Mouse (Mus musculus) forebrain, embryonic 12.5 days (tissue): ENCODE measurements around the gene Ankrd63. TPM values are rescaled to one million over a fixed set of nuclear protein-coding genes. Genes with fewer than 3 reads are reported as not detected.
A peak's percentile ranks its signal among the peaks of the same experiment; 100 is the strongest.

Source experiments
- ATAC-seq: fragments of 200-750 bp; cut with Nextera tagmentation; 2 replicates; pipeline ENCODE4 v1.8.0; 2017; ENCODE audit warnings: moderate TSS enrichment; ENCODE audit not compliant: low FRiP score
- H3K27ac ChIP-seq: fragments of 300-500 bp; sonication (generic); 2 replicates; pipeline ENCODE4 v1.5.1; 2016; ENCODE audit warnings: mild to moderate bottlenecking
- H3K27me3 ChIP-seq: fragments of 300-500 bp; sonication (generic); 2 replicates; pipeline ENCODE4 v1.6.1; 2016; ENCODE audit warnings: mild to moderate bottlenecking
- H3K36me3 ChIP-seq: fragments of 300-500 bp; sonication (generic); replicated peaks from 2 replicates; pipeline ENCODE4 v1.6.1; 2016; ENCODE audit warnings: mild to moderate bottlenecking
- H3K4me1 ChIP-seq: fragments of 300-500 bp; sonication (generic); 2 replicates; pipeline ENCODE4 v1.6.1; 2016
- H3K4me2 ChIP-seq: fragments of 300-500 bp; sonication (generic); 2 replicates; pipeline ENCODE4 v1.6.1; 2016; ENCODE audit warnings: mild to moderate bottlenecking, moderate library complexity
- H3K4me3 ChIP-seq: fragments of 300-500 bp; sonication (generic); replicated peaks from 2 replicates; pipeline ENCODE4 v1.5.1; 2016; ENCODE audit warnings: mild to moderate bottlenecking
- H3K9ac ChIP-seq: fragments of 300-500 bp; sonication (generic); 2 replicates; pipeline ENCODE4 v1.6.1; 2016; ENCODE audit warnings: mild to moderate bottlenecking
- H3K9me3 ChIP-seq: fragments of 300-500 bp; sonication (generic); 2 replicates; pipeline ENCODE4 v1.6.1; 2016
- WGBS: fragments of 180-500 bp; shearing (Covaris S2); methylation state at CpG from one replicate; pipeline ENCODE4 v1.1.7; 2016; 5-methylcytosine and 5-hydroxymethylcytosine counted together
- polyA plus RNA-seq: library from polyadenylated mRNA; unstranded; fragments of >200 nt; fragmentation: Nextera tagmentation; extraction: Ambion mirVana; gene quantifications from 2 replicates; pipeline ENCODE4 v1.2.1, GENCODE M21; 2016

Ankrd63 gene
- polyA plus RNA-seq, 1 experiment from 2014 or later, result 0.04 TPM

GRCm38 (mm10) chr2:118716677-118717076 lies 12.9 kb upstream of the Ankrd63 start:
- Histone ChIP-seq H3K9ac (no peak overlapping the region), H3K9me3 (no peaks in the 10 kb centered on the region), H3K27ac (no peak overlapping the region), H3K4me1 (peaks cover 7% of the 10 kb centered on the region), H3K36me3 (no peaks in the 10 kb centered on the region), H3K27me3 (peaks cover 22% of the 10 kb centered on the region), H3K4me2 (no peak overlapping the region), H3K4me3 (no peak overlapping the region)
- WGBS, result 93% methylated on average over 5 of the region's 5 CpGs
- no peak for ATAC-seq

- Histone ChIP-seq H3K36me3 (no peaks in the 10 kb centered on the region), H3K4me3 (no peak overlapping the region), H3K27ac (no peak overlapping the region; the same call in 1 of the 2 replicates), H3K9ac (no peak overlapping the region), H3K9me3 (no peaks in the 10 kb centered on the region), H3K4me1 (peaks cover 18% of the 10 kb centered on the region), H3K27me3 (peaks cover 47% of the 10 kb centered on the region), H3K4me2 (peak overlapping the region; percentile 26)
- WGBS, result 25% methylated on average over 4 of the region's 4 CpGs
- ATAC-seq, result peak; percentile 43
Measured at GRCm38 (mm10) chr2:118714230-118714629, 10.5 kb upstream of the Ankrd63 start.

- peaks cover 18% of the 10 kb centered on the region for H3K4me1 ChIP-seq
- ATAC-seq, result no peak
- H3K27ac ChIP-seq, result no peak overlapping the region
- peaks cover 53% of the 10 kb centered on the region for H3K27me3 ChIP-seq
- H3K4me2 ChIP-seq, result no peak overlapping the region
- no peak overlapping the region for H3K9ac ChIP-seq
- H3K4me3 ChIP-seq, result no peak overlapping the region
- H3K9me3 ChIP-seq, result no peaks in the 10 kb centered on the region
- WGBS, result 87% methylated on average over 6 of the region's 6 CpGs
- H3K36me3 ChIP-seq, result no peaks in the 10 kb centered on the region
Measured at GRCm38 (mm10) chr2:118713631-118714030, 9.9 kb upstream of the Ankrd63 start.

DNA sequence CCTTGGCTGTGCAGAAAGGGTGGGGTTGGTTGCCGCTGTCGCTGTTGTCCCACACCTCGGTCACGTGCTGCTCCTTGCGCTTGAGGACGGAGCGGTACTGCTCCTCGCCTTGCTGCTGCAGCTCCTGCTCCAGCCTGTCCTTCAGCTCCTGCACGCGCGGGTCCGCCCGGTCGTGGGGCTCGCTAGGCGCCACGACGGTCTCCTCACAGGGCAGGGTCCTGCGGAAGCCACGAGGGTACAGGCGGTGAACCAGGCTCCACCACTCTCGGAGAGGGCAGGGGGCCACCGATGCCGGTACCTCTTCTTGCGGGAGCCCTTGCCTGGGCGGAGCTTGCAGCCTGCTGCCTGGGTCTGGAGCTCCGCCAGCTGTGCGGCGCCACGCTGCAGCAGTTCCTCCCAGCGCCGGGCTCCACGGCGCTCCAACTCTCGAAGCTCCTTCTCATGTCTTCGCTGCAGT lies 7.3 kb upstream of the Ankrd63 start:
- H3K27ac ChIP-seq, result no peak overlapping the region
- H3K36me3 ChIP-seq, result no peaks in the 10 kb centered on the region
- WGBS, result under 1% methylated on average over 36 of the region's 36 CpGs
- peak; percentile 77 for ATAC-seq
- peaks cover 78% of the 10 kb centered on the region for H3K27me3 ChIP-seq
- H3K4me2 ChIP-seq, result peak overlapping the region; percentile 87
- H3K9ac ChIP-seq, result peak overlapping the region; percentile 49
- H3K4me1 ChIP-seq, result peaks cover 28% of the 10 kb centered on the region
- peak overlapping the region; percentile 43 for H3K4me3 ChIP-seq
- no peaks in the 10 kb centered on the region for H3K9me3 ChIP-seq

GRCm38 (mm10) chr2:118709655-118710221 lies 6.0 kb upstream of the Ankrd63 start:
- Histone ChIP-seq H3K4me2 (no peak overlapping the region), H3K4me3 (no peak overlapping the region), H3K36me3 (no peaks in the 10 kb centered on the region), H3K27me3 (peaks cover 92% of the 10 kb centered on the region), H3K27ac (no peak overlapping the region), H3K9ac (no peak overlapping the region), H3K4me1 (peaks cover 28% of the 10 kb centered on the region), H3K9me3 (no peaks in the 10 kb centered on the region)
- WGBS, result 44% methylated on average over 4 of the region's 4 CpGs
- ATAC-seq, result no peak

DNA sequence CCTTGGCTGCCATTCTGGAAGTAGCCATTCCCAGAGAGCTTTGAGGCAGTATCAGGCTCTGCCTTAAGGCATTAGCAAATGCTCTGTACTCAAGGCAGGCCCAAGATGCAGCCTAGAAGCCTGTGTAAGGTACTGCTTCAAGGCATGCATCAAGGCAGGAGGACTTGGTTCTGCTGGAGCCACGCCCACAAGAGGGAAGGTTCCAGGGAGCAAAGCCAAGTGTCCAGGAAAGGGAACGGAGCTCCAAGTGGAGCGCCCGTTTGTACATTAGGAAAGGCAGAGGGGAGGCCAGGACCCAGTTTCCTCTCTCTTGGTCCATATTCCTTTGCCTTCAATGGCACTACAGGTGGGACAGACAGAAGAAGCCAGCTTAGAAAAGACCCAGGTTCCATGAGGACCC lies 4.7 kb upstream of the Ankrd63 start:
- 76% methylated on average over 4 of the region's 4 CpGs for WGBS
- H3K9me3 ChIP-seq, result no peaks in the 10 kb centered on the region
- peaks cover 100% of the 10 kb centered on the region for H3K27me3 ChIP-seq
- peaks cover 32% of the 10 kb centered on the region for H3K4me1 ChIP-seq
- H3K4me2 ChIP-seq, result no peak overlapping the region
- no peak overlapping the region for H3K4me3 ChIP-seq
- no peak for ATAC-seq
- no peak overlapping the region for H3K9ac ChIP-seq
- no peak overlapping the region for H3K27ac ChIP-seq
- H3K36me3 ChIP-seq, result no peaks in the 10 kb centered on the region

DNA sequence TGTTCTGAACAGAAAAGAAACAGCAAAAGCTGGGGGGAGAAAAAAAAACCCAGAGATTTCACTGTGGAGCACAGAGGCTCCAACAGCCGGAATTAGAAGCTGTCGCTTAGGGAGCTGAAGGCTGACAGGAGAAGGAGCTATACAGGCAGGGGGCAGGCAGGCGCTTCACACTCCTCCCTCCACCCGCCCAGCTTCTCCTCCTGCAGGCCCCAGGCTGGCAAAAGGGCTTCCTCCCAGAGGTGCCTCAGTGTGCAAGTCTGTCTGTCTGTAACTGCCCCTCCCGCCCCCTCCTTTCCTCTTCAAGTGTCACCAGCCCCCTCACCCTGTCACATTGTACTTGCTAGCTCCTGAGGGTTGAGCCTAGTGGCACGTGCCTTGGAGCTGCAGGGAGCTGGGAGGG lies 2.7 kb upstream of the Ankrd63 start:
- H3K4me2 ChIP-seq, result no peak overlapping the region
- ATAC-seq, result no peak
- H3K9ac ChIP-seq, result no peak overlapping the region
- H3K27me3 ChIP-seq, result peaks cover 100% of the 10 kb centered on the region
- 3% methylated on average over 6 of the region's 6 CpGs for WGBS
- no peaks in the 10 kb centered on the region for H3K9me3 ChIP-seq
- H3K4me3 ChIP-seq, result no peak overlapping the region
- H3K27ac ChIP-seq, result no peak overlapping the region
- no peaks in the 10 kb centered on the region for H3K36me3 ChIP-seq
- H3K4me1 ChIP-seq, result peaks cover 46% of the 10 kb centered on the region

DNA sequence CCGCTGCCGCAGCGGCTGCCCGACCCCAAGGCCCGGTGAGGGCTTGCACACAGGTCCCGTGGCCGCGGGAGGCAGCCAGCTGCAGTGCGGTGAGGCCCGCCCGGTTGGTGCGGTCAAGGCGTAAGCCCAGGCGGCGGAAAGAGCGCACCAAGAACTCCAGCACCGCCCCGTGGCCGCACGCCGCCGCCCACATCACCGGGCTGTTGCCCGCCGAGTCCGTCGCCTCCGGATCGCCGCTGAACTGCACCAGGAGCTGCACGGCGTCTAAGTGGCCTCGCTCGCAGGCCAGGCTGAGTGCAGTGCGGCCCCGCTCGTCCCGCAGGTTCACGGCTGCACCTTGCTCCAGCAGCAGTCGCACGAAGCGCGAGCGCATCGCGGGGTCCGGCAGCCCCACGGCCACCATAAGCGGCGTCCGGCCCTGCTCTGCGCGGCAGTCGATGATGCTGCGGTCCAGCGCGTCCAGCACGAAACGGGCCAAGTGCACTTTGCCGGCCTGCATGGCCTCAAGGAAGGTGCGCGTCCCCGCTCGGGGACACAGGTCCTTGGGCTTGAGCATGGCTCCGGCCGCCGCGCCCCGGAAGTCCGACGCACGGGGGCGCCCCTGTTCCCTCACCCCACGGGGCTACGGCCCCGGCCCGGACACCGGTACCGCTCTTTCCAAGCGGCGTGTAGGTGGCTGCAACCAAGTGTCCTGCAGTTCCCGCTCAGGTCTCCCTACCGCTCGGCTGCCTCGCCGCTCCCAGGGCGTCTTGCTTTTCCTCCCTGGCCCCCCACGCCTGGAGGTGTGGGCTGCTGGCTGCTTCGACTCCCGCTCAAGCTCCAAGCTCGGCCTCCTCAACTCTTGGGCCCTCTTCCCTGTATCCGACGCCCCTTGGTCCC lies 641 bp downstream of the Ankrd63 start:
- WGBS, result under 1% methylated on average over 83 of the region's 93 CpGs
- peak overlapping the region; percentile 44 for H3K4me3 ChIP-seq
- H3K9ac ChIP-seq, result peak overlapping the region; percentile 53
- peaks cover 47% of the 10 kb centered on the region for H3K4me1 ChIP-seq
- H3K9me3 ChIP-seq, result no peaks in the 10 kb centered on the region
- H3K27ac ChIP-seq, result no peak overlapping the region
- H3K27me3 ChIP-seq, result peaks cover 97% of the 10 kb centered on the region
- H3K36me3 ChIP-seq, result no peaks in the 10 kb centered on the region
- ATAC-seq, result peak; percentile 27; the same call in 1 of the 2 replicates
- H3K4me2 ChIP-seq, result peak overlapping the region; percentile 74

DNA sequence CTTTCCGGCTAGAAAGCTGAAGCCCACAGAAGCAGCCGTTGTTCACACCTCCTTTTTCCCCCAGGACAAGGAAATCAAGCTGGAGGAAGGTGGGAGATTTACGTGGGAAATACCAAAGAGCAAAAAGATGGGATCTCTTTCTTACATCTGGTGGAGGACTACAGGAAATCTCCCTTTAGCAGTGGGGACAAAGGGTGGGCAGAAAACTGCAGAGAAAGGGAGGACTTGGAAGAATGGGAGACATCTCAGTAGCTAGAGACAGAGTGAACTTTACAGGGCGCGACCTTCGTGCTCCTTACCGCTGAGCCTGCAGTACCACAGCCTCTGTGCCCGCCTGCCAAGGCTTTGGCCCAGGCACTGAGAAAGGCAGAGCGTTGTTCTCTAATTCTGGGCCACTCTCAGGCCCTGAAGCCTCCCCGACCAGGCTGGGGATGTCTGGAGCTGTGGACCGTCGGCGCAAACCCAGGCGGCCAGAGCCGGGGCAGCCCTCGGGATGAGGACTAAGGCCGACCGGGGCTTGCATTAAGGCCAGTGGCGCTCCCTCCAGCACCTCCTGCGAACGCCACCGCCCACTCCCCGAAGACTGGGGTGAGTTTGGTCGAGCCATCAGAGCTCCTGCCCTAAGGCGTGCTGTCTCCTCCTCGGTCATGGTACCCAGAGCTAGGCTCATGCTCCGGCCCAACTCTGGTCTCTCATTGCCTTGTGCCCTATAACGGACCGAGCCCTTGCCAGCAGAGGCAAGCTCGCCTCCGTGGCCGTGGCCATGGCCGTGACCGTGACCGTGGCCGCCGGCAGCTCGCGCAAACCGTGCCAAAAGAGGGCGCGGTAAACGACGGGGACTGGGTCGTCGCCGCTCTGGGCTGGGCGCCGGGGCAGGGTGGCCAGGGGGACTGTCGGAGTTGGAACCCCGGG lies 1.5 kb downstream of the Ankrd63 start:
- H3K36me3 ChIP-seq, result no peaks in the 10 kb centered on the region
- 2% methylated on average over 51 of the region's 51 CpGs for WGBS
- no peak overlapping the region for H3K27ac ChIP-seq
- ATAC-seq, result 0 out of 2 replicates have a peak, but pooled peaks have one; percentile 10
- H3K4me2 ChIP-seq, result peak overlapping the region; percentile 74
- H3K4me3 ChIP-seq, result peak overlapping the region; percentile 44
- H3K4me1 ChIP-seq, result peaks cover 47% of the 10 kb centered on the region
- H3K9ac ChIP-seq, result peak overlapping the region; percentile 53; the same call in 1 of the 2 replicates
- no peaks in the 10 kb centered on the region for H3K9me3 ChIP-seq
- peaks cover 95% of the 10 kb centered on the region for H3K27me3 ChIP-seq

DNA sequence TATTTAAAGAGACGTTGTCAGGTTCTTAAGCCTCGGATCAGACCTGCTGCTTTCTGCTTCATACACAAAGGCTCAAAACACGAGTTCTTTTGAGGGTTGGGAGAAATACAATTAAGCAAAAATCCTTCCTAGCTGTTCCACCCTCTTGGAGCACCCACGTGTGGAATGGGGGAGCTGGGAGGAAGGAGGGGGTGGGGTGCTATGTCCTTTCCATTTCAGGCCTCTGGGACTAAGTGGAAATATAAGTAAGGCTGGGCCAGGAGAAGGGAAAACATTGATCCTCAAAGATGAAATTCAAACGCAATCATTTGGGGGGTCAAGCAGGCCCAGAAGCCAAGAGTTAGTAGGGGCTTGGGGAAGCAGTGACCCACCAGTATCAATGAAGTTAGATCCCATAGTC lies 2.6 kb downstream of the Ankrd63 start:
- no peak overlapping the region for H3K9ac ChIP-seq
- H3K4me1 ChIP-seq, result peaks cover 43% of the 10 kb centered on the region
- H3K27me3 ChIP-seq, result peaks cover 95% of the 10 kb centered on the region
- no peak overlapping the region for H3K4me2 ChIP-seq
- 0% methylated on average over 5 of the region's 5 CpGs for WGBS
- H3K36me3 ChIP-seq, result no peaks in the 10 kb centered on the region
- no peaks in the 10 kb centered on the region for H3K9me3 ChIP-seq
- ATAC-seq, result no peak
- no peak overlapping the region for H3K4me3 ChIP-seq
- no peak overlapping the region for H3K27ac ChIP-seq

DNA sequence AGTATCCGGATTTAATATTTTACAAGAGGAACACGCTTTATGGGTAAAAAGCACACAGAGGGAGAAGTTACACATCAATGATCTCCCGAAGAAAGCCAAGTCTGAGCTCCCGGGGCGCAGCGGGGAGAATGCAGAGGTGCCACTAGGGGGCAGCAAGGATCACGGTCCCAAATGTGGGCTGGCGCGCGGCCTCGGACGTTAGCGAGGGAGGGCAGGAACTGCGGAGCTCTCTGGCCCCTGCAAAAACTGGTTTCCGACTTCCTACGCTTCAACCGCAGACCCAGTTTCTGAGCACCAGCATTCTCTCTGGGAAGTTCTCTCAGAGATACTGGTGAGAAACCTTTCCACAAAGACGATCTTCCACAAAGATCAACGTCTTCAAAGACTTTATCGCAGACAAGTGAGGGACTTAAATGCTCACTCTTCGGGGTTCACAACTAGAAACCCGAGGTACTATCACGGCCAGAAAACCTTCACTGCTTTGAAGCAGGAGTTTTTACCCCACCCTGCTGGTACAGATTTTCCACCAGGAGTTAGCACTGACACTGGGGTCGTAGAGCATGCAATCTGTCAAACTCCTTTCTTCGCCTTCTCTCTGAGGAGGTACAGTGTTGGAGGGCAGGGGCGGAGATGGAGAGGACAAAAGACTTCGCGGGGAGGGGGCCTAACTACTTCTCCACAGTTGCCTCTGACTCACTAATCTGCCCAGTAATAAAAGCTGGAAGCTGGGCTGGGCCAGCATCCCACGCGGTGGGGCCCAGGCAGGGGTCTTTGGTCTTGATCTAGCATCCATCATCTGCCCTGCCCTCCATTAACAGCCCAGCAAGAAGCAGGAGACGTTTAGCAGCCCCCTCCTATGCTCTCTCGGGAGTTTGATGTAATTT lies 3.3 kb downstream of the Ankrd63 start:
- Histone ChIP-seq H3K36me3 (no peaks in the 10 kb centered on the region), H3K9me3 (no peaks in the 10 kb centered on the region), H3K27ac (no peak overlapping the region), H3K27me3 (peaks cover 93% of the 10 kb centered on the region), H3K4me3 (peak overlapping the region; percentile 25), H3K4me2 (peak overlapping the region; percentile 47), H3K9ac (0 out of 2 replicates have a peak overlapping the region, but pooled peaks have one; percentile 8), H3K4me1 (peaks cover 42% of the 10 kb centered on the region)
- peak; percentile 42; the same call in 1 of the 2 replicates for ATAC-seq
- under 1% methylated on average over 32 of the region's 32 CpGs for WGBS
